Mouse (Mus musculus): ENCODE measurements around the gene Pbx4. TPM values are rescaled to one million over a fixed set of nuclear protein-coding genes. Genes with fewer than 3 reads are reported as not detected.

Gene Pbx4
- polyA plus RNA-seq, 2 experiments from 2014 or later = 10.2 to 17.1 TPM

- no peak for ATAC-seq
These were observed 17.4 kb upstream of the Pbx4 start for GRCm38 (mm10) chr8:69814881-69815280.

GRCm38 (mm10) chr8:69815396-69815795 is 16.9 kb upstream of the Pbx4 start:
- ATAC-seq = no peak

GRCm38 (mm10) chr8:69820466-69820865 is 11.8 kb upstream of the Pbx4 start:
- ATAC-seq = no peak

- no peak for ATAC-seq
These were observed 10.3 kb upstream of the Pbx4 start for GRCm38 (mm10) chr8:69821971-69822385.

- ATAC-seq = peak; percentile 69
These were observed 9.7 kb upstream of the Pbx4 start, which contains the start of gene Lpar2 for GRCm38 (mm10) chr8:69822386-69823191. Gene Lpar2, plus strand, starts transcription at chr8:69822429.

GRCm38 (mm10) chr8:69826371-69826770 is 5.9 kb upstream of the Pbx4 start:
- ATAC-seq = no peak

GRCm38 (mm10) chr8:69837057-69837682 is 4.9 kb downstream of the Pbx4 start:
- no peak for ATAC-seq

GRCm38 (mm10) chr8:69847167-69848065 is 15.1 kb downstream of the Pbx4 start:
- no peak for ATAC-seq

- no peak for ATAC-seq
These were observed 16.7 kb downstream of the Pbx4 start for GRCm38 (mm10) chr8:69848951-69849350.

- ATAC-seq = no peak
These were observed 17.6 kb downstream of the Pbx4 start for GRCm38 (mm10) chr8:69849899-69850298.

- ATAC-seq = no peak
These were observed 18.7 kb downstream of the Pbx4 start for GRCm38 (mm10) chr8:69850926-69851506.

GRCm38 (mm10) chr8:69853869-69854268 is 21.6 kb downstream of the Pbx4 start:
- ATAC-seq = no peak

GRCm38 (mm10) chr8:69860807-69861206 is 28.5 kb downstream of the Pbx4 start:
- no peak for ATAC-seq

- ATAC-seq = no peak
These were observed 29.0 kb downstream of the Pbx4 start for GRCm38 (mm10) chr8:69861251-69861650.

- ATAC-seq = no peak
These were observed 31.2 kb downstream of the Pbx4 start for GRCm38 (mm10) chr8:69863387-69864020.

- no peak for ATAC-seq
These were observed 31.9 kb downstream of the Pbx4 start for GRCm38 (mm10) chr8:69864180-69864579.

- no peak for ATAC-seq
These were observed 35.5 kb downstream of the Pbx4 start for GRCm38 (mm10) chr8:69867696-69868326.

GRCm38 (mm10) chr8:69870003-69870765 is 37.9 kb downstream of the Pbx4 start:
- ATAC-seq = no peak

- no peak for ATAC-seq
These were observed 38.6 kb downstream of the Pbx4 start for GRCm38 (mm10) chr8:69870907-69871306.

GRCm38 (mm10) chr8:69874155-69874554 is 41.9 kb downstream of the Pbx4 start:
- ATAC-seq = no peak

- ATAC-seq = no peak
These were observed 42.4 kb downstream of the Pbx4 start for GRCm38 (mm10) chr8:69874654-69875053.

Measured in CD4-positive, CD25-positive, alpha-beta regulatory T cell, adult 4 months (primary cell).